7 mouse cellular contexts compared by ENCODE assay signal in the genomic region with DNA sequence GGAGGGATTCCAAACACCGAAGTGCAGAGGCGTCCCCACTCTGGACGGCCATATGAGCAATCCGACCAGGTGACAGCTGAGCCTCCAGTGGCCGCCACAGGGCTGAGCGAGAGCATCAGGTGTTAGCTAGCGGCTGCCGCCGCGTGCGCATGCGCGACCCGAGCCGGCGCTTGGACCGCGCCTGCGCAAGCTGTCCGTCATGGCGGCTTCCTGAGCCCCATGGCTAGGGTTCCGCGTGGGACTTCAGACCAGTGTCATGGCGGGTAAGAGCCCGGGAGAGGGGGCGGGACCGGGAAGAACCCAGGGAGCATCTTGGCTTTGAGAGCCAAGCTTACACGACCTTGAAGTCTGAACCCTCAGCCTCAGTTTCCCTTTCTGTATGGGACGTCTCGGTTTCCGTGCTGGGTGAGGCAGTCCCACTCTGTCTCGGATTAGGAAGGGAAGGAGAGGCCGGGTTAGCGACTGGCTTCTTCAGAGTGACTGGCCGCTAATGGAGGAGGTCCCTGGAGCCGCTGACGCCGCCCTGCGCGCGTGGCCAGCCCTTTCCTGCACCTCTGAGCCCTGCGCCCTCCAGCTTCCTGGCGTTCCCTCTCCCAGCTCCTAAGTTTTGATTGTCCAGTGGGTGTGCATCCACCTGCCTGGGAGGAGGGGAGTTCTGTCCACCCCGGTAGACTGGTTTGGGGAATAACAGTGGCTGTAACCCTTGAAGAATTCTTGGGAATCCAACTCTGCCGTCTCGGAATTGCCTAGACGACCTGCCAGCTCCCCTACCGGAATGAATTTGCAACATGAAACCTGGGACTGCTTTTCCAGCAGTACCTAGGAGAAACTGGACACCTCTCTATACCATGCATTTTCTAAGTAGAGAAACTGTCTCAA. TPM values are rescaled to one million over a fixed set of nuclear protein-coding genes. Genes with fewer than 3 reads are reported as not detected.
DNase-seq lines count a peak whose midpoint lies in the region; ATAC-seq and TF ChIP-seq lines count a peak whose summit lies in the region.

A gene (plus strand): TSS at position 186 of the 879 bp plus-strand sequence.

- H3K9me3 ChIP-seq in embryonic facial prominence, embryonic 10.5 days: no peaks in the 10 kb centered on the region
- no peaks in the 10 kb centered on the region for H3K9me3 ChIP-seq in intestine, postnatal 0 days (ENCODE audit: control insufficient read depth)
- H3K9me3 ChIP-seq in midbrain, embryonic 12.5 days: no peaks in the 10 kb centered on the region

- H3K4me3 ChIP-seq in embryonic facial prominence, embryonic 10.5 days: peak within 1 kb of the TSS; percentile 85
- peak within 1 kb of the TSS; percentile 82 for H3K4me3 ChIP-seq in intestine, postnatal 0 days (ENCODE audit: low read depth, low read length)
- H3K4me3 ChIP-seq in midbrain, embryonic 12.5 days: peak within 1 kb of the TSS; percentile 69
- H3K4me3 ChIP-seq in small intestine, adult 2 months (ENCODE audit: low read depth, low read length): peak within 1 kb of the TSS; percentile 98

- H3K27ac ChIP-seq in embryonic facial prominence, embryonic 10.5 days (replicated peaks): peak within 1 kb of the TSS; percentile 93
- peak within 1 kb of the TSS; percentile 86 for H3K27ac ChIP-seq in intestine, postnatal 0 days (ENCODE audit: low read depth, low read length)
- peak within 1 kb of the TSS; percentile 50 for H3K27ac ChIP-seq in midbrain, embryonic 12.5 days (replicated peaks)
- peak within 1 kb of the TSS; percentile 64 for H3K27ac ChIP-seq in small intestine, adult 2 months (ENCODE audit: insufficient read depth, low read depth, low read length)

- peak; percentile 94 for DNase-seq in adrenal gland, postnatal 10 days
- DNase-seq in embryonic facial prominence, embryonic 10.5 days (ENCODE audit: low spot score): peak; percentile 95
- DNase-seq in gonadal fat pad, adult 2 months (ENCODE audit: low read depth): peak; percentile 27
- peak; percentile 94 for DNase-seq in left cerebral cortex, postnatal 4 days

- intact Hi-C loops in left cerebral cortex, postnatal 4 days (cut with DNase I): no loop called here

- WGBS in embryonic facial prominence, embryonic 10.5 days: under 1% methylated on average over 48 of the region's 48 CpGs
- WGBS in intestine, postnatal 0 days: under 1% methylated on average over 48 of the region's 48 CpGs
- under 1% methylated on average over 48 of the region's 48 CpGs for WGBS in midbrain, embryonic 12.5 days
- 1% methylated on average over 48 of the region's 48 CpGs for WGBS in small intestine, adult 2 months

- peak within 1 kb of the TSS; percentile 71 for H3K9ac ChIP-seq in intestine, postnatal 0 days (ENCODE audit: low read depth, low read length)
- H3K9ac ChIP-seq in midbrain, embryonic 12.5 days (replicated peaks): peak within 1 kb of the TSS; percentile 74

- peaks cover 15% of the 10 kb centered on the region for H3K4me1 ChIP-seq in embryonic facial prominence, embryonic 10.5 days
- no peaks in the 10 kb centered on the region; the same call in 1 of the 2 replicates for H3K4me1 ChIP-seq in intestine, postnatal 0 days (replicated peaks; ENCODE audit: control insufficient read depth, insufficient read depth, low read length)
- peaks cover 9% of the 10 kb centered on the region for H3K4me1 ChIP-seq in midbrain, embryonic 12.5 days
- H3K4me1 ChIP-seq in small intestine, adult 2 months (ENCODE audit: control insufficient read depth, insufficient read depth, insufficient read length, low read length): no peaks in the 10 kb centered on the region; the same call in 1 of the 2 replicates

- peak within 1 kb of the TSS; percentile 92 for H3K4me2 ChIP-seq in intestine, postnatal 0 days (replicated peaks; ENCODE audit: low read depth)
- H3K4me2 ChIP-seq in midbrain, embryonic 12.5 days (replicated peaks): peak within 1 kb of the TSS; percentile 66

- peak; percentile 98 for ATAC-seq in intestine, postnatal 0 days
- ATAC-seq in midbrain, embryonic 12.5 days (ENCODE audit: low FRiP score, low read depth): peak; percentile 98

- no peaks in the 10 kb centered on the region; the same call in 1 of the 2 replicates for H3K27me3 ChIP-seq in embryonic facial prominence, embryonic 10.5 days (replicated peaks; ENCODE audit: low read depth, poor library complexity, severe bottlenecking)
- H3K27me3 ChIP-seq in intestine, postnatal 0 days (replicated peaks; ENCODE audit: control insufficient read depth, insufficient read depth, low read length): no peaks in the 10 kb centered on the region
- H3K27me3 ChIP-seq in midbrain, embryonic 12.5 days: peaks cover 15% of the 10 kb centered on the region
- H3K27me3 ChIP-seq in small intestine, adult 2 months (ENCODE audit: control insufficient read depth, insufficient read depth, low read length): no peaks in the 10 kb centered on the region

- H3K36me3 ChIP-seq in embryonic facial prominence, embryonic 10.5 days (replicated peaks): peaks cover 14% of the 10 kb centered on the region
- no peaks in the 10 kb centered on the region for H3K36me3 ChIP-seq in intestine, postnatal 0 days (ENCODE audit: control insufficient read depth, insufficient read depth)
- no peaks in the 10 kb centered on the region for H3K36me3 ChIP-seq in midbrain, embryonic 12.5 days
- H3K36me3 ChIP-seq in small intestine, adult 2 months (ENCODE audit: control insufficient read depth, insufficient read depth, low read length): no peaks in the 10 kb centered on the region; the same call in 1 of the 2 replicates

- TF ChIP-seq CTCF in intestine, postnatal 0 days (IDR thresholded peaks at IDR 0.05; ENCODE audit: low read depth): peak; percentile 53
- no peak; the same call in 1 of the 2 replicates for TF ChIP-seq CTCF in small intestine, adult 2 months (IDR thresholded peaks at IDR 0.05; ENCODE audit: extremely low read depth, insufficient read length, insufficient replicate concordance, low read depth, low read length)

- TF ChIP-seq POLR2A in small intestine, adult 2 months (IDR thresholded peaks at IDR 0.05; ENCODE audit: low read depth, low read length): peak; percentile 66

RNA-seq across cellular contexts. Expression of the gene that starts here (rescaled TPM):
- total RNA-seq in adrenal gland, postnatal 10 days (2021): 10 to 100 TPM; 16.4 to 33.0 TPM
- 19.8 and 23.8 TPM in 2 replicates for polyA plus RNA-seq in embryonic facial prominence, embryonic 10.5 days (2016; fragmentation: Nextera tagmentation; extraction: Ambion mirVana)
- 17.8 and 25.0 TPM in 2 replicates for polyA plus RNA-seq in gonadal fat pad, adult 2 months (2012; rRNA removed)
- 12.3 and 14.8 TPM in 2 replicates for polyA plus RNA-seq in intestine, postnatal 0 days (2015; fragmentation: Nextera tagmentation; extraction: Ambion mirVana)
- total RNA-seq in left cerebral cortex, postnatal 4 days (2021): 10 to 100 TPM; 46.7 to 50.9 TPM
- polyA plus RNA-seq in midbrain, embryonic 12.5 days (2016; fragmentation: Nextera tagmentation; extraction: Ambion mirVana): 17.1 and 19.9 TPM in 2 replicates
- 5.6 and 10.3 TPM in 2 replicates for polyA plus RNA-seq in small intestine, adult 2 months (2012; rRNA removed)

Comparison
In these comparisons a context has a peak if more than half of its experiments do, and no peak if none do; other contexts are left out.
1. Peak in every context shown above with its lines: DNase-seq, ATAC-seq, H3K4me3 ChIP-seq and H3K27ac ChIP-seq.
2. DNase-seq: peak in every context shown above with its lines; median percentile 95 in embryonic facial prominence, embryonic 10.5 days; 94 in adrenal gland, postnatal 10 days; 94 in left cerebral cortex, postnatal 4 days; 27 in gonadal fat pad, adult 2 months.